Mouse (Mus musculus): ENCODE results near the gene Fam24b. TPM values are rescaled to one million over a fixed set of nuclear protein-coding genes. Genes with fewer than 3 reads are reported as not detected.
A peak's percentile ranks its signal among the peaks of the same experiment; 100 is the strongest.

Fam24b gene
- under 1 TPM in 1 of 2 experiments, not detected in 1; 0.50 TPM for total RNA-seq (2021)
- long read RNA-seq, result 0 reads

DNA sequence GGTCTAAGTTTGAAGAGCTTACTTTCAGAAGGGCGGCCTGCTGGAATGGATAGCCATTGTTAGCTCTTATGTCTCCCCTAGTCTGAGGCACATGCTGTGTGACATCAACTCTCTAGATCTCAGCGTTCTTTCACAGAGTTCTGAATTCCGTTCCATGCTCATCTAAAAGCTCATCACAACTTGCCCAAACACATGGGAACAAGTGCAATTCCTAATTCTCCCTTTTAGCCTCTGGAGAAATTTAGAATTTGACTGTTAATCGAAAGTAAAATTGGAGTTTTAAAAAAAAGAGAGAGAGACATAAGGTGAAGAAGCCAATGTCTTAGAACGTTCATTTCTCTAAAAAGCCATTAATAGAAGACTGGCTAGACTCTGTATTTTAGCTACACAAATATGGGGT is at the start of gene Fam24b:
Gene Fam24b (minus strand): TSS at position 101 of the 400 bp plus-strand sequence.
- DNase-seq (ENCODE audit: low spot score in 2 of 2), result no peak

GRCm38 (mm10) chr7:131371880-131372651 is 42.8 kb upstream of the Fam24b start:
- no peak for DNase-seq (ENCODE audit: low spot score in 2 of 2)

- DNase-seq (ENCODE audit: low spot score in 2 of 2), result no peak
These were observed 42.1 kb upstream of the Fam24b start for GRCm38 (mm10) chr7:131371470-131371860.

DNA sequence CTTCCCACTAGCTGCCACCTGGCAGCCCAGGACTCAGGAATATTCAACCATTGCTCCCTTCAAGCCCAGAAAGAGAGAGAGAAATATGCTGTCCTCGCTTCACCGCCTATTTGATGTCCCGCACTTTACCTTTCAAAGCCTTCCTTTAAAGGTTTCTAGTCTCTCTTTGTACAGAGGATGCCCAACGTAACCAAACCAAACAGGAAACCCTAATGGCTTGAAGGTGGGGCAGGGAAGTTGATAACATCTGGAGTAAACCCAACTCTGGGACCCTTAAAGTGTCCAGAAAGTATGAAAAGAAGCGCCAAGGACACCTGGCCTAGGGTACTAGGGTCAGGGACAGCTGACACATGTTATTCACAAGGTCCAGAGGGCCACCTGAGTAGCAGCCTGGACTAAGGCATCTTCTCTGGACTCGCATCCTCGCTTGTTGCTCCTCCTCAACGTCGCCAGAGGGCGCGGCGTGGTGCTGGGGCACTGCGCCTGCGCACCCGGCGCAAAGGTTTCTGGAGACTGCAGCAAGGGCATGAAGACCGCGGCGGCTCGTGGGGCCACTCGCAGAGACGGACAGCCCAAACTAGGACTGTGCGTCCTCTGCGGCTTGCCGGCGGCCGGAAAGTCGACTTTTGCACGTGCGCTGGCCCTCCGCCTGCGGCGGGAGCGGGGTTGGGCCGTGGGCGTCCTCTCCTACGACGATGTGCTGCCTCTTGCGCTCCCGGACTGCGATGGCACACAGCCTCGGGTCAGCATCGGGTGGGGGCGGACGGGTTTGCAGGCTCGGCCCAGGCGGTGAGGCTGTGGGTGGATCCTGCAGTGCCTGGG is 41.5 kb upstream of the Fam24b start, which contains the start of gene Pstk:
Gene Pstk (plus strand): TSS at position 494 of the 822 bp plus-strand sequence.
- peak; percentile 87 to 93 for DNase-seq (ENCODE audit: low spot score in 2 of 2)

GRCm38 (mm10) chr7:131364131-131364530 is 34.8 kb upstream of the Fam24b start:
- DNase-seq (ENCODE audit: low spot score in 2 of 2), result no peak

DNA sequence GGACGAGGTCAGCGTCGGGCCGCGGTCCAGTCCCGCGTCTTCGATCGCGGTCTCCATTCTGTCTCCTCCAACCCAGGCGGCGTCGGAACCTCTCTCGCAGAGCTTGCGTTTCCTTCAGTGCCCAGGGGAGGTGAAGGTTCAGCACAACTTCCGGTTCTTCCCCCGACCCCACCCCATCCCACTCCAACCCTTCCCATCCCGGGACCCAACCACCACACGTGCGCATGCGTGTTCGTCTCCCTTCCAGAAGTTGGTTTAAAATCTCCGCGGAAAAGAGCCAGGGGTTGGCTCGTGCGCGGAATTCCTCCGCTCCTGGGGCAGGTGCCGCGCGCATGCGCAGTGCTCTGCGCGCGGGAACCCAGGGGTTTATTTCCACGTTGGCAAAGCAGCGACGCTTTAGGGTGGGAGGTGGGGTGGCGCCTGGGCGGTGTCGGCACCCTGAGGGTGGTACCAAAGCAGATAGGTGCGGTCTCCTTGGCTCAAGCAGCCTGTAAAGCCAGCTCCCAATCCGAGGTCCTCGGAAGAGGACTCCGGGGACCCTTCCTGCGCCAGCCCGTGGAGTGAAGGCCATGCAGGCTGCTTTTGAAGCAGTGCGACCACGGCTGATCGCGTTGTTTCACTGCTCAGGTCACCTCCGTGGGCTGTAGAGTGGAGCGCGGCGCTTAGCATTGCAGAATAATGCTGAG is 33.4 kb upstream of the Fam24b start, which contains the start of gene 2310057M21Rik:
Gene 2310057M21Rik (minus strand): TSS at position 145 of the 686 bp plus-strand sequence.
- peak; percentile 93 to 95 for DNase-seq (ENCODE audit: low spot score in 2 of 2)

- DNase-seq (ENCODE audit: low spot score in 2 of 2), result no peak
These were observed 32.9 kb upstream of the Fam24b start for GRCm38 (mm10) chr7:131362269-131362614.

GRCm38 (mm10) chr7:131356105-131356504 is 26.8 kb upstream of the Fam24b start:
- no peak for DNase-seq (ENCODE audit: low spot score in 2 of 2)

- DNase-seq (ENCODE audit: low spot score in 2 of 2), result peak in 1 of 2 experiments; percentile 22
These were observed 16.7 kb upstream of the Fam24b start for GRCm38 (mm10) chr7:131345856-131346541.

GRCm38 (mm10) chr7:131337502-131338068 is 8.3 kb upstream of the Fam24b start:
- DNase-seq (ENCODE audit: low spot score in 2 of 2), result no peak

GRCm38 (mm10) chr7:131333564-131333963 is 4.2 kb upstream of the Fam24b start, which contains the start of gene Fam24a:
Gene Fam24a (plus strand): TSS chr7:131333864.
- no peak for DNase-seq (ENCODE audit: low spot score in 2 of 2)

- no peak for DNase-seq (ENCODE audit: low spot score in 2 of 2)
These were observed 2.4 kb upstream of the Fam24b start for GRCm38 (mm10) chr7:131331688-131332087.

DNA sequence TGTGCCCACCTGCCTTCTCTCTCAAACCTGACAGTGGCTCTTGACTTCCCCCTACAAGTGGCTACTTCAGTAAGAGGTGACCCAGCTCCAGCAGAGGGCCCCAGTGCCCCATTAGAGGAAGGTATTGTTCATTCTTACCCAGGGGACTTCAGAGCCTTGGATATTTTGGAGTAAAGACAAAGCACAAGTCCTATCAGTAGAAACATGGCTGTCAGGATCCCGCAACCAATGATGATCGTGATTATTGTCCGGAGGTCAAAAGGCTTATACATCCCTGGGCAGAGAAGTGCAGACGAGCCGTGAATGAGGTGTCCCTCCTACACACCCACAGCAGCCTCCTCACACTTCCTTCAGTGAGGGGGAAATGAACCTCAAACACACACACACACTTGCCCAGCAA is 2.3 kb downstream of the Fam24b start:
- DNase-seq (ENCODE audit: low spot score in 2 of 2), result no peak

- no peak for DNase-seq (ENCODE audit: low spot score in 2 of 2)
These were observed 7.1 kb downstream of the Fam24b start, which contains the start of gene Cuzd1 for GRCm38 (mm10) chr7:131322192-131322591. Gene Cuzd1 (minus strand): TSS chr7:131322292.

- no peak for DNase-seq (ENCODE audit: low spot score in 2 of 2)
These were observed 11.0 kb downstream of the Fam24b start for GRCm38 (mm10) chr7:131318340-131318739.

- no peak for DNase-seq (ENCODE audit: low spot score in 2 of 2)
These were observed 11.7 kb downstream of the Fam24b start for GRCm38 (mm10) chr7:131317587-131317986.

DNA sequence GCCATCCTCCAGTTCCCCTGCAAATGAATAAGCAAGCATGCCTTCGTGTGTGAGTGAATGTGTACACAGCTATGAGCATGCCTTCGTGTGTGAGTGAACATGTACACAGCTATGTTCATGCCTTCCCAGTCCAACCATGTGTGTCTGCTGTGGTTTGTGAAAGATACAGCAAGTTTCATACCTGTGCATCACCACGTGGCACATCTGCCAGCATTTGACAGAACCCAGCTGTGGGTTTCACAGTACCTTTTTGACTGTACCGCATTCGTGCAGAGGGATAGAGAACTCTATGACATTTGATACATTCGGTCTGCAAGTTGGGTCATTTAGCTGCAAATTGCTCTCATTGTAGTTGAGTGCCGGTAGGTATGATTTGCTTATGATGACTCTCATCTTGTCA is 14.8 kb downstream of the Fam24b start:
- DNase-seq (ENCODE audit: low spot score in 2 of 2), result no peak

DNA sequence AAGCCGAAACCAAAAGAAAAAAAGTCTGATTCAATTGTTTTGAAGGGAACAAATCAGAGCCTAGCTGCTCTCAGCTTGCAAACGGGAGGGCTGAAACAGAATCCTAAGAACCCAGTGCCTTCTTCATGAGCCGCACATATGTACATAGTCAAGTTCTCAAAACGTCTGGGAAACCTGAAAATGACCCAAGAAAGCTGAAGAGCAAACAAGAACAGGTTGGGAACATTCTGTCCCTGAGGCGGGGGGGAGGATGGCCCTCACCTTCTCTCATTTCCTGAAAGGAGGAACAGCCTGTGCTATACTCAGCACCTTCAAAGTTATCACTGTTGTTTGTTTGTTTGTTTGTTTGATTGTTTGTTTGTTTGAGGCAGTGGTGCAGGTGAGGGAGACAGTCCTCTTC is 22.6 kb downstream of the Fam24b start:
- DNase-seq (ENCODE audit: low spot score in 2 of 2), result no peak

GRCm38 (mm10) chr7:131303340-131303739 is 26.0 kb downstream of the Fam24b start:
- DNase-seq (ENCODE audit: low spot score in 2 of 2), result no peak

DNA sequence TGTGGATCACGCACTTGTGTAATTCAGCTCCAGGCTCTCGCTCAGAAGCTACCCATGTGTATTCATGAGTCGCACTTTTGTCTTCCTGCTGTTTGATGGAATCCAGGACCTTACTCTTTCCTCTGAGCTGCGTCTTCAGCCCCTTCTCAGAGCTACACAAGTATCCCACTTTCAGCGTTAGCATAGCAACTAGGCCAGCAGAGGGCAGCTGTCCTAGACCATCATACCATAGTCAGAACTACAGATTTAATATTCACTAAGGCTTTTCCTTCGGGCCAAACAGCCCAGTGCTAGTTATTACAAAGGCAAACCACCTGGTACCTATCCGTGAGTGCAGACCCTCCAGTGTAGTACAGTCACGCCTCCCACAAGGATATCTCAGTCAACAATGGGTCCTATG is 32.2 kb downstream of the Fam24b start:
- no peak for DNase-seq (ENCODE audit: low spot score in 2 of 2)

Data from layer of hippocampus, adult 18-20 months (tissue).